Comparison of ENCODE assay signal across 7 mouse cellular contexts in the genomic region with DNA sequence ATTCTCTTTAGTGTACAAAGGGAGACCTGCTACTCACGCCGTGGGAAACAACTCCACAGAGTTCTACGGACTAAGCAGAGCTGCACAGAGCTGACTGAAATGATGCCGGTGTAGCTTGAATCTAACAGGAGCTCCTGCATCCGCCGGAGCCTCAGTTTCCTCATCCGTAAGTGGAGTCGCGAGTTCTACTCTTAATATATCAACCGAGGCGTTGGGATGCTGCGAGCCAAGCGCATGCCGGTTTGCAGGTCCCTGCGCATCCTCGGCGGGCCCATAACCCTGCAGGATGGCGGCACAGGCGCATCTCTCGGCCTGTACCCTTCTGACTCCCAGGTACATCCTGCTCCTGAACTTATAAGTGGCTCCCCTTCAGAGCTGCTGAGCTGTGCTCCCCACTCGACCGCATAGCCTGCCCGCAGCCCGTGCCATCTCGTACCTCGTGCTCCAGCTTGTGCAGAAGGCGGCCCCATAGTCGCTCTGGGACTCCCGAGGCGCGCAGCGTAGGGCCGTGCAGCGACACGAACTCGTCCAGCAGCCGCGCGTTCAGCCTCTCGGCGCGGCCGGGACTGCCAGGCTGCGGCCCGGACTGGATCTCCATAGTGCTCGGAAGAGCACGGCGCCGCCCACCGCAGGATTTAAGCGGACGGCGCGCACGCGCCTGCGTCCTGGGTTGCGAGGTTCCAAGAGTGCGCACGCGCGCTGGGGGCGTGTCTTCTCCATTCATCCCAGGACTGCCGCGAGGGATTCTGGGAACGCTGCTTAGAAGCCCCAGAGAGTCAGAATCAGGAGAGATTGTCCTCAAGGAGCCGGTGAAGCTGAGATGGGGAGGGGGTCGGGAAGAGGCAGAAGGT. TPM values are rescaled to one million over a fixed set of nuclear protein-coding genes. Genes with fewer than 3 reads are reported as not detected.
DNase-seq lines count a peak whose midpoint lies in the region; ATAC-seq lines count a peak whose summit lies in the region.

A gene (minus strand): TSS at position 645 of the 851 bp plus-strand sequence.

- peak within 1 kb of the TSS; percentile 49 for H3K9ac ChIP-seq in intestine, embryonic 14.5 days (ENCODE audit: low read length)

- H3K4me2 ChIP-seq in intestine, embryonic 14.5 days (ENCODE audit: low read length): peak within 1 kb of the TSS; percentile 78

- ATAC-seq in intestine, embryonic 14.5 days (replicated peaks; ENCODE audit: low FRiP score, low TSS enrichment, low read depth): peak; percentile 90

- peaks cover 8% of the 10 kb centered on the region for H3K4me1 ChIP-seq in intestine, embryonic 14.5 days (replicated peaks; ENCODE audit: control insufficient read depth, insufficient read depth, low read length)

- under 1% methylated on average over 68 of the region's 68 CpGs for WGBS in intestine, embryonic 14.5 days

- H3K9me3 ChIP-seq in intestine, embryonic 14.5 days (ENCODE audit: control insufficient read depth, low read length): no peaks in the 10 kb centered on the region

- peaks cover 4% of the 10 kb centered on the region; the same call in 1 of the 2 replicates for H3K36me3 ChIP-seq in intestine, embryonic 14.5 days (ENCODE audit: control insufficient read depth, insufficient read depth, low read length)

- peak; percentile 92 to 94 for DNase-seq in adrenal gland, adult 18-20 months (ENCODE audit: low spot score in 2 of 2)
- peak; percentile 100 for DNase-seq in embryo, embryonic 11 days
- DNase-seq in gastrocnemius, postnatal 25 days: peak; percentile 87
- peak; percentile 96 for DNase-seq in intestine, embryonic 14.5 days (ENCODE audit: low spot score)
- DNase-seq in left cerebral cortex, postnatal 14 days (ENCODE audit: low spot score in 2 of 2): peak; percentile 96 to 97
- peak; percentile 99 for DNase-seq in mesoderm, embryonic 11.5 days (ENCODE audit: low read depth, low spot score)
- DNase-seq in right cerebral cortex, postnatal 4 days: peak; percentile 97

- no peaks in the 10 kb centered on the region for H3K27me3 ChIP-seq in intestine, embryonic 14.5 days (replicated peaks; ENCODE audit: control insufficient read depth, insufficient read depth, low read length)

- intact Hi-C loops in left cerebral cortex, postnatal 14 days (cut with DNase I): no loop called here

- no peak within 1 kb of the TSS for H3K27ac ChIP-seq in intestine, embryonic 14.5 days (ENCODE audit: low read depth)

- H3K4me3 ChIP-seq in intestine, embryonic 14.5 days (ENCODE audit: low read depth, low read length): peak within 1 kb of the TSS; percentile 50

RNA-seq across cellular contexts. Expression of the gene that starts here (rescaled TPM):
- total RNA-seq in adrenal gland, adult 18-20 months (2021): 10 to 100 TPM; 27.9 to 30.4 TPM
- total RNA-seq in gastrocnemius, postnatal 25 days (2021): 1 to 10 TPM; 4.2 to 4.9 TPM
- polyA plus RNA-seq in intestine, embryonic 14.5 days (2014; fragmentation: Nextera tagmentation; extraction: Ambion mirVana): 36.2 and 40.3 TPM in 2 replicates
- 10 to 100 TPM; 16.2 to 17.2 TPM for total RNA-seq in left cerebral cortex, postnatal 14 days (2021)
